Mouse (Mus musculus): ENCODE results near the gene Stk10. TPM values are rescaled to one million over a fixed set of nuclear protein-coding genes. Genes with fewer than 3 reads are reported as not detected.
A peak's percentile ranks its signal among the peaks of the same experiment; 100 is the strongest.

The Stk10 gene
- total RNA-seq, 2 experiments from 2014 or later, result 1.9 to 3.8 TPM

DNA sequence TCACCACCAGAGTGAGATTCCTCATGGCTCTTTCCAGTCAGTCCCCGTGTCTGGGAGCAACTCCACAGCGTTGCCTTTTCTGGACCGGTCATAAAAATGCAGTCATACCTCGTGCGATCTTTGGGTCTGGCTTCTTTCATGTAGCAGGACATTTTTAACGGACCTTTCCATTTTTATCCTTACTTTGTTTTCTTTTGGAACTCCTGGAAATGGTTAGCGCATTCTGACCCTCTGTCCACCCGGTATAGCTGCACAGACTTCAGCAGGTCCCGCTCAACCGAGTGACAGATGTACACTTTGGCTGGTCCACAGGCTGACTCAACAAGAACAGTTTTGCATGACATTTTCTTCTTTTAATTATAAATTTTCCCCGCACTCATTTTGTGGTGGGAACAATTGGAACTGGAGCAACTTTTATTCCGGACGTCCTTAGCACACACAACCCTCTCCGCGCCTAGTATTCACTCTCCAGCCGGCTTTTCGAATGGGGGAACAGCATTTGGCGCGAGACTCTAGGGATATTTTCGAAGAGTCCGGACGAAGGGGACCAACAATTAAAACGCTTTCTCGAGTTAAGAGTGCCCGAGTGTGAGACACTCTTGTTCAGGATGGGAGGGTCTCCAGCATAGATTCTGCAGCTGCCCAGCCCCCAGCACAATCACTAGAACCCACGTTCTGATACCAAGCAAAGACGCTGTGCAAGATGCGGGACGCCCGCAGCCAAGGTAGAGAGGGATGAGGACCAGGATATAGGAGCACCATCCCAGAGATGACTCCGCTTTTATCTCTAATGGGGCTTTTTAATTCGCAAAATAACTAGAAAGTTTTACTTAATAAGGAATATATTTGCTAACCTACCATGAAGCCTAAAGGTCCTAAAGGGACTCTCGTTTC is 987 bp upstream of the Stk10 start, which contains the start of gene Efcab9:
TSS of gene Efcab9 (minus strand) at position 211 of the 894 bp plus-strand sequence.
- DNase-seq, result no peak
- intact Hi-C loops (cut with DNase I), result loop anchor here (5.0 to 10.0 kb wide), 3 partner anchors 55 to 173 kb away; no protein-coding TSS in a partner anchor
- Histone ChIP-seq H3K27ac (peak within 1 kb of the TSS; percentile 90), H3K4me3 (peak within 1 kb of the TSS; percentile 96)
- TF ChIP-seq CTCF (IDR thresholded peaks at IDR 0.05), result no peak

DNA sequence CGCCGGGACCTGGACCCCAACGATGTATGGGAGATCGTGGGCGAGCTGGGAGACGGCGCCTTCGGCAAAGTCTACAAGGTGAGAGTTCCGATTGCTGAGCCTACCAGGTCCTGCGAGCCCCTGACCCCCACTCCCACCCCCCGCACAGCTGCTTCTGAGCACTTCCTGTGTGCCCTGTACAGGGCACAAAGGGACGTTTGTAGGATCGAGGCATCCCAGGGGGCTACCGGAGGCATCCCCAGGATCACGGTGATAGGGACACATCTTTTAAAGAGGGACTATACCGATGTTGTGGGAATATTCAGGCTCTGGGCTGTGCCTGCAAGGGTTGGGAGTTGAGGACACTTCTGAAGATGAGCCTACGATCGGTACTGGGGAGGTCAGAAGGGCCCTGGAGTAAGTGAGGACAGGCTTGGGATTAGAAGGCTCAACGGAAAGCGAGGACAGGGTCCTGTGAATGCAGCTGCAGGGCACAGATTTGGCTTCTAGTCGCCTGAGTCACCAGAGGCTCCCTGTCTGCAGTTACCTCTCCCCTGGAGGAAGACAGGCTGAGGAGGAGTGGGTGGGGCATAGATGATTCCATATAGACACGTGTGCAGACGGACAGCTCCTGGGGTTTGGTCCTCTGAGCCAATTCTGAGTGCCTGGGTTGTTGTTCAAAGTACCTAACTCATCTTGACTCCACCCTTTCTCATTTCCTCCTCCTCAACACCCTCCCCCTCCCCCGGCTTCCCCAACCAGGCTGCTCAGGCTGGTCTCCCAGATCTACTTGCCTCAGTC is 567 bp downstream of the Stk10 start:
- no peak for DNase-seq
- TF ChIP-seq CTCF (IDR thresholded peaks at IDR 0.05), result no peak
- intact Hi-C loops (cut with DNase I), result loop anchor here (5.0 to 10.0 kb wide), 3 partner anchors 54 to 171 kb away; no protein-coding TSS in a partner anchor
- H3K4me3 ChIP-seq, result peak overlapping the region; percentile 96
- H3K27ac ChIP-seq, result peak overlapping the region; percentile 90

DNA sequence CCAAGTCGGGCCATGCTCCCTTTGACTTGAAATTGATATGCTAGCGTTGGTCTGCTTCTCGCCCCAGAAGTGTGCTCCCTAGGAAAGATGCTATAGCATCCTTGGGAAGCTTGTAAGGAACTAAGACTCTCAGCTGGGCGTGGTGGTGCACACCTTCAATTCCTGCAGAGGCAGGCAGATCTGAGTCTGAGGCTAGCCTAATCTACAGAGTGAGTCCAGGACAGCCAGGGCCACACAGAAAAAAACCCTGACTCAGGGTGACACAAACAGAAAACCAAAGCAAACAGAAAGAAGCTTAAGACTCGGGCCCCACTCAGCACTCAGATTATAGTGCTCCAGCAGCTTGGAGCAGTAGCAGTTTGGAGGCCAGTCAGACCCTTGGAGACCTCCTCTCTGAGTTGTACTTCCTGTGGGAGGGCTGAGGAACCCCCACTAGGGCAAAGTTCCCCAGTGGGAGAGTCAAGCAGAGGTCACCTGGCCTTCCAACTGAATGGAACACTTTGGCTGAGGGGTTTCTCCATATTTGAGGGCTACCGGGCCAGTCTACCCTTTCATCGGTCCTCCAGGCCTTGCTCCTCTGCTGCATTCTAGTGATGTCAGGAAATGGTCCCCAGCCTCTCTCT is 1.5 kb downstream of the Stk10 start:
- DNase-seq, result no peak
- intact Hi-C loops (cut with DNase I), result loop anchor here (5.0 to 10.0 kb wide), 3 partner anchors 53 to 170 kb away; no protein-coding TSS in a partner anchor
- TF ChIP-seq CTCF (IDR thresholded peaks at IDR 0.05), result no peak
- Histone ChIP-seq H3K27ac (peak overlapping the region; percentile 90), H3K4me3 (peak overlapping the region; percentile 96)

DNA sequence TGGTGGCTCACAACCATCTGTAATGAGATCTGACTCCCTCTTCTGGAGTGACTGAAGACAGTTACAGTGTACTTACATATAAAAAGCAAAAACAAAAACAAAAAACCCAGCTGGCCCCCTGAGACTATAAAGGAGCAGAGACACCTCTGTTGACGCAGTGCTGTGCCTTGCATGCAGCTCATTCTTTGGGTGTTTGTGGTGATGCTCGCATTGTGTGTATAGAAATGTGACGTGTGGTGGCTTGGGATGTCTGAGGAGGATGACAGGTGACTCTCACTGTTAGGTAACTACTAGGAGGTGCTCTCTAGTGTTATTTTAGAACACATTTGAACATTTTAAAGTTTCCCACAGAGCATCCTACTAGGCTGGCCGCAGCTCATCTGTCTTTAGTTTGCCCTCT is 2.5 kb downstream of the Stk10 start:
- DNase-seq, result no peak
- no peak for TF ChIP-seq CTCF (IDR thresholded peaks at IDR 0.05)
- H3K4me3 ChIP-seq, result no peak overlapping the region
- no peak overlapping the region for H3K27ac ChIP-seq
- intact Hi-C loops (cut with DNase I), result loop anchor here (10.0 kb wide), 1 partner anchor 169 kb away; no protein-coding TSS in a partner anchor

DNA sequence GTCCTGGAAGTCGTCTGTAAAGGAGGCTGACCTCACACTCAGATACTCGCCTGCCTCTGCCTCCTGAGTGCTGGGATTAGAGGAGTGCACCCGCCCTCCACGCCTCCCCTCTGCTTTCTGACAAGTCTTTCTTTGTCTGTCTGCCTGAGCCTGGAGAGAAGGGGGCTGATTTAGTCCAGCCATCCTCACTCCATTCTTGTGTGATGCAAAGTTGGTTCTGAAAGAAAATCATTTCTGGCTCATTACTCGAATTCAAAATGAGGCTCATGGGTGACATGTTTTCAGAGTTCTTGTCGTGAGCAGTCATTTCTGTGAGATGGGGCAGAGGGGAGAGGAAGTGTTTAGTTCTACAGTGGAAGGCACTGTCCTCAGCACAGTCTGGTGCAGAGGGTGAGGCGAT is 3.8 kb downstream of the Stk10 start:
- no peak for DNase-seq
- intact Hi-C loops (cut with DNase I), result loop anchor here (10.0 kb wide), 1 partner anchor 168 kb away; no protein-coding TSS in a partner anchor
- H3K27ac ChIP-seq, result peak overlapping the region; percentile 24; the same call in 1 of the 2 replicates
- no peak for TF ChIP-seq CTCF (IDR thresholded peaks at IDR 0.05)
- H3K4me3 ChIP-seq, result no peak overlapping the region

DNA sequence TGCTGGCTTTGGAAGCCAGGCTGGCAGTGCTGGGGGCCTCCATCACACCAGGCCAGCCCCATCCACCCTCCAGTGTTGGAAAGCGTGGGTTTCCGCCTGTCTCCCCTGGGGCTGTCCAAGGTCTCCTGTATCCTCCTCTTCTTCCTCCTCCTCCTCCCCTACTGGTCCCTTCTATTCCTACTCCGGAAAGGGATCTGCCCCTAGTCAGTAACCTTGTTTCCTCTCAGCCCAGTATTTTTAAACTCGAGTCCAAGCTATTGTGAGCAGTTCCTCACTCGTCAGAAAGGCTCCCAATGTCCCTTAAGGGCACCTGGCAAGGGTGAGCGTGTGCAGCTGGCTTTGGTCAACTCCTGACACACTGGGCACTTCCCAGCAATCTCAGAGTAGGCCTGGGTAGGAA is 5.3 kb downstream of the Stk10 start:
- no peak for TF ChIP-seq CTCF (IDR thresholded peaks at IDR 0.05)
- no peak for DNase-seq
- Histone ChIP-seq H3K27ac (peak overlapping the region; percentile 66), H3K4me3 (no peak overlapping the region)
- intact Hi-C loops (cut with DNase I), result loop anchor here (10.0 kb wide), 1 partner anchor 166 kb away; no protein-coding TSS in a partner anchor

DNA sequence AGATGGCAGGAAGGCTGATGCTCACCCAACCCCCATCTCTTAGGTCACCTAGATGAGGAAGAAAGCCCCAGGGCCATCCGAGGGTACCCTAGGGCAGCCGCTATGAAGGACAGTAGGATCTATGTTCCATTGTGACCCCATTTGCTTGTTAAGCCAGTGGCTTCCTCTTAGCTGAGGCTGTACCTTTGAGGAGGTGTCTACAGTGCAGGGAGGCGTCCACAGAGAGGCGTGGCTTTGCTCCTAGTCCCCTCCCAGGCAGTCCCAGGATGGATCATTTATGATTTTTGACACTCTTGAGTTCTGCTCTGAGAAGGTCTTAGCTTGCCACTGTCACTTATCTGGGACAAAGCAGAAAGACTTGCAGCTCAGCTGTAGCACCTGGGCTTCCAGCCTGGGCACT is 5.7 kb downstream of the Stk10 start:
- no peak for TF ChIP-seq CTCF (IDR thresholded peaks at IDR 0.05)
- peak overlapping the region; percentile 66 for H3K27ac ChIP-seq

DNA sequence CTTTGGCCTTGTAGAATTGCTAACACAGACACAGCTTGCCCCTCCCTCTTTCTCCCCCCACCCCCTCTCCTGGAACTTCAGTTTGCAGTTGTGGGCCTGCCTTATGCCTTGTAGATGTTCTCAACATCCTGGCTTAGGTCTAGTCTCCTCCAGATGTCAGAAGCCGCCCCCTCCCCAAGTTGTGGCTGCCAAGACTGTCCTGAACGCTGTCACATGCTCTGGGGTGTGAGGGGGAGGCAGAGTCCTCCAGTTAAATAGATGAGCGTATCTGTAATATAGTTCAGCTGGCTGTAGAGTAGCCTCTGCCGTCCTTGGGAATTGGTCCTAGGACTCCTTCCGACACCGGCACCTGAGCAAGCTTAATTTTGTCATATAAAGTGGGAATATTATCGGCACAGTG is 6.6 kb downstream of the Stk10 start:
- peak overlapping the region; percentile 66; the same call in 1 of the 2 replicates for H3K27ac ChIP-seq
- intact Hi-C loops (cut with DNase I), result loop anchor here (10.0 kb wide), 1 partner anchor 165 kb away; no protein-coding TSS in a partner anchor
- no peak for DNase-seq
- TF ChIP-seq CTCF (IDR thresholded peaks at IDR 0.05), result no peak
- H3K4me3 ChIP-seq, result no peak overlapping the region

More for the DNA sequence above, 5.7 kb downstream of the Stk10 start:
- intact Hi-C loops (cut with DNase I), result loop anchor here (10.0 kb wide), 1 partner anchor 166 kb away; no protein-coding TSS in a partner anchor
- no peak overlapping the region for H3K4me3 ChIP-seq
- DNase-seq, result no peak

DNA sequence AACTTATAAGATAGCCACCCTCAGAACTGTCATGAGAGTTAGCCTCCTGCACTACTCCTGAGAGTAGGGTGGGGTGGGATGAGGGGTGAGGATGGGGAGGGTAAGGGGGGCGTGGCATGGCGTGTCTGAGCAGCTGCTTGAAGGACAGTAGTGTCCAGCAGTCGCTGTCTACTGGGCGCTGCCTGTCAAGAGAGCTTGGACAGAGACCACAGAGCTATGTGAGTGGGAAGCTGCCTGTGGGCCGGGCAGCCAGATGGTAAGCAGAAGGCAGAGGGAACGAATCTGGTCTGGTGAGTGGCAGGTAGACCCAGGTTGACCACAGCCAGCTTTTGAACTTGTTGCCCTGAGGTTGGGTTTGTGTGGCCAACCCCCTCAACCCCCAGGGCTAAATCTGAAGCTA is 7.4 kb downstream of the Stk10 start:
- TF ChIP-seq CTCF (IDR thresholded peaks at IDR 0.05), result no peak
- H3K27ac ChIP-seq, result no peak overlapping the region
- intact Hi-C loops (cut with DNase I), result no loop called here
- DNase-seq, result no peak
- H3K4me3 ChIP-seq, result no peak overlapping the region

DNA sequence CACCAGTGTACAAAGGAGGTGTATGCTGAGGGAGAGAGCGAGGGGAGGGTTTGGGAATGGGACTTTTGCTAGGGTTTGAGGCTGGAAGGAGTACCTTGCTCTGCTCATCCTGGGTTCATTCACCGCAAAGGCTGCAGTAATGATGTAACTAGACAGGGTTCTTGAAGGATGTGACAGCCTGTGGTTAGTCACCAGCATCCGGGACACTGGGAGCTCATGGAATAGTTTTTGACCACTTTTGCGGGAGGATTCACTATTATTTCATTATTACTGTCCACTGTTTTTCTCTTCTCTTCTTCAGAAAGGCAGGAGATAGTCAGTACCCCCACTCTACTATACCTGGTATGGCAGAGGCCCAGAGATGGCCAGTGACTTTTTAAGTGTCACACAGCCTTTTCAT is 9.1 kb downstream of the Stk10 start:
- intact Hi-C loops (cut with DNase I), result no loop called here
- Histone ChIP-seq H3K4me3 (no peak overlapping the region), H3K27ac (peak overlapping the region; percentile 16; the same call in 1 of the 2 replicates)
- TF ChIP-seq CTCF (IDR thresholded peaks at IDR 0.05), result no peak
- DNase-seq, result no peak

DNA sequence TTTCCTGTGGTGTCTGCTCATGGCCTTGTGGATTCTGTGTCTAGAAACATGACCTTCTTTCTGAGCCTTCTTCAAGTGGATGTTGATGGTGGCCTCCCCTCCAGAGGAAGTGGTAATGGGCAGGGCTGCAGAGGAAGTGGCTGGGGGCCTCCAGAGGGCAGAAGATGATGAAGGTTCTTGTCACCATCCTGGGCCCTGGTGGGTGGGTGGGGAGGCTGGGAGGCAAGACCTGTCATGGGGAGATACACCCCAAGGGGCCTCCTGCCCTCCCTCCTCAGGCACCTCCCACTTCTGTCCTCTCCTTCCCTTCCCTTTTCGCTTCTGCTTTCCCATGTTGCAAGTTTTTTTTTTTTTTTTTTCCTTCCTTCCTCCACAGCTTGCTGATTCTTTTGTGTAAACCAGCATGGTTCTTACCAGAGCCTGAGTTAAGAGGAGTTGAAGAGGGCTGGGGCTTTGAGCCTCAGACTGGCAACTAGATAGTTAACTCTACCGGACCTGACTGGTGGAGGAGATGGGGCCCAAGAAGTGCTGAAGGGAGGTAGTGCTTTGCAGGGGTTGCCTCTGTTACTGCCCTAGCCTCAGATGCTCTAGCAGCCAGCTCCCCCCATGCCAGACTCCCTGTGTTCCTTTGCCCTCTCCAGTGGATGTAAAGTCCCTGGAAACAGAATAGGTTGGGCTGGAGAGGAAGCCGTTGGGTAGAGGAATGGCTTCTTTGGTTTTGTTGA is 9.7 kb downstream of the Stk10 start:
- intact Hi-C loops (cut with DNase I), result no loop called here
- no peak overlapping the region for H3K4me3 ChIP-seq
- no peak for DNase-seq
- H3K27ac ChIP-seq, result peak overlapping the region; percentile 31; the same call in 1 of the 2 replicates
- no peak for TF ChIP-seq CTCF (IDR thresholded peaks at IDR 0.05)
